Mouse (Mus musculus): ENCODE results near the gene Ndst2. TPM values are rescaled to one million over a fixed set of nuclear protein-coding genes. Genes with fewer than 3 reads are reported as not detected.

Ndst2 gene
- polyA plus RNA-seq, 1 experiment from 2014 or later = 32.1 TPM

DNA sequence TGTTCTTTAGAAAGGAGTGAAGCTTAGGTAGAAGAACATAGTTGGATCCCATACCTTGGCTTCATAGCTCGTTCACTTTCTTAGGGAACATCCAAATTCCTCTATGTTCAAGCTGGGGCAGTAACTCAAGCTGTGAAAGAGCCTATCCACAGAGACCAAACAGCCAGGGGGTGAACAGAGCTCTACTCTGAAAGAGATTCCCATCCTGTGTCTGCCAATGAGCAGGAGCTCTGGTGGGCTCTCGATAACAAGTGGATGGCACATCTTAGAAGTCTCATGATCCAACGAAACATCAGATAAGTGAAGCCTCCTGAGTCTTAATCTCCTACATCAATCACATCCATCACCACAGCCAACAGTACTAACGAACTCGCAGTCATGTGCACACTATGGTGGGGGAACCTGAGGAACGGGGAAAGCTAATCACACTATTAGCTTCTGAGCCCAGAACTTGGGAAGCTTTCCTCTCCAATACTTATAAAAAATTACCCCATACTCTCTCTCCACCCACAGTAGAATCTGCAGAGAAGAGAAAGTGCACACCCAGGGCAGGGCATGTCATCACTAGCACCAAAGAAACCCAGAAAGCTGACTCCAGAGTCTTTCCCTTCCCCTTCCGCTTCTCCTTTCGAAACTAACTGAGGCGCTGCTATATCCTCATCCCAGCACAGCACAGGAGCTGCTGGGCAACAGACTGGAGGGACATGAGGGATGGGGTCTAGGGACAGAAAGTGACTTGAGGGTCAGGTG is 3.3 kb downstream of the Ndst2 start:
- Histone ChIP-seq H3K9me3 (ENCODE audit: control insufficient read depth, low read length) (no peaks in the 10 kb centered on the region), H3K4me3 (ENCODE audit: low read length) (no peak overlapping the region), H3K4me1 (ENCODE audit: control insufficient read depth, insufficient read depth, low read length) (0 out of 2 replicates have a peak, but pooled peaks cover 4% of the 10 kb centered on the region), H3K9ac (ENCODE audit: low read depth, low read length) (no peak overlapping the region), H3K27me3 (ENCODE audit: control insufficient read depth, insufficient read depth, low read length) (no peaks in the 10 kb centered on the region), H3K36me3 (ENCODE audit: control insufficient read depth, insufficient read depth, low read length) (peaks cover 41% of the 10 kb centered on the region), H3K4me2 (replicated peaks; ENCODE audit: low read depth, low read length) (no peak overlapping the region), H3K27ac (ENCODE audit: low read depth, low read length) (no peak overlapping the region)
- 86% methylated on average over 9 of the region's 9 CpGs for WGBS
- ATAC-seq (ENCODE audit: low FRiP score, low TSS enrichment) = no peak

DNA sequence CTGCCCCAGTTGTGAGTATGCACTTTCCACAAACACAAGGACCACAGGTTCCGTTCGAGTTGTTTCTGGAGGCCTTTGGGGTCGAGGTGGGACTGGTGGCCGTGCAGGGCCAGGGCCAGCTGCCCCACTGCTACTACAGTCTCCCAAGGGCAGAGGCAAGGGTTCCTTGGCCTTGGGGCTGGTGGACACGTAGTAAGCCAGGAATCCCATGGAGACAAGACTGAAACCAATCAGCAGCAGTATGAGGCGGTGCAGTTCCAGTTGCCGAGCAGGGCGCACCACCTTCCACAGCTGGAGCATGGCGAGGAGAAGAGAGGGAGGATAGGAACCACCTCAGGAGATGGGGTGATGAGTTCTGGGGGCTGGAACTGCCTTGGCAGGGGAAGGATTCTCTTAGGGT is 4.5 kb downstream of the Ndst2 start:
- no peaks in the 10 kb centered on the region for H3K4me1 ChIP-seq (ENCODE audit: control insufficient read depth, insufficient read depth, low read length)

DNA sequence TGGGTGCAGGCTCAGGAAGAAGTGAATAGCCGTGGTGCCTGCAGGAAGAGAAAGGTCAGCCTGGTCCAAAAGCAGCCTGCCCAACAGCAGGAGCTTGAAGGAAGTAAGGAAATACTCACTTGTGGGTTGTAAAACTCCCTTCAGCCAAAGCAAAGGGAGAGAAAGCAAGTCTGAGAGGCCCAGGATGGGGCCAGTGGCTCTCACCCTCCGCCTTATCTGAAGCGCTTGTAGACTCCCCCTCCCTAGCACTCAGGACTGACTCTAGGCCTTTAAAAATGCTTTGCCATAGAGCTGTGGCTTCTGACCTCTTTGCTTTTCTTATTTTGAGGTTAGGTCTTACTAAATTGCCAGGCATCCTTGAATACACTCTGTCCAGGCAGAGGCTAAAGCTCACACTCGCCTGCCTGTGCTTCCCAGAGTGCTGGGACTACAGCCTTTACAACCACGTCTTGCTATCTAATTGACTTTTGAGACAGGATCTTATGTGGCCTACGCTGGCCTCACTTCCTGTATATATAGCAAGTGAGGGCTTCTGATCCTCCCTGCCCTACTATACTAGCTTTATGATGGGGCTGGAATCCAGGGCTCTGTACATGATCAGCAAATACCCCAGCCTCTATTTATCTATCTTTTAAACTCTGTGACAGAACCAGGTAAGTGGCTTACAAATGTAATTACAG is 8.6 kb downstream of the Ndst2 start:
- Histone ChIP-seq H3K9me3 (ENCODE audit: control insufficient read depth, low read length) (no peaks in the 10 kb centered on the region), H3K27ac (ENCODE audit: low read depth, low read length) (no peak overlapping the region), H3K27me3 (ENCODE audit: control insufficient read depth, insufficient read depth, low read length) (no peaks in the 10 kb centered on the region), H3K4me1 (ENCODE audit: control insufficient read depth, insufficient read depth, low read length) (no peaks in the 10 kb centered on the region), H3K4me3 (ENCODE audit: low read length) (no peak overlapping the region), H3K36me3 (ENCODE audit: control insufficient read depth, insufficient read depth, low read length) (peaks cover 87% of the 10 kb centered on the region), H3K9ac (ENCODE audit: low read depth, low read length) (no peak overlapping the region), H3K4me2 (replicated peaks; ENCODE audit: low read depth, low read length) (no peak overlapping the region)
- WGBS = 56% methylated on average over 6 of the region's 6 CpGs
- no peak for ATAC-seq (ENCODE audit: low FRiP score, low TSS enrichment)

More for the DNA sequence above, 4.5 kb downstream of the Ndst2 start:
- Histone ChIP-seq H3K9ac (ENCODE audit: low read depth, low read length) (no peak overlapping the region), H3K36me3 (ENCODE audit: control insufficient read depth, insufficient read depth, low read length) (peaks cover 47% of the 10 kb centered on the region), H3K4me3 (ENCODE audit: low read length) (no peak overlapping the region), H3K4me2 (replicated peaks; ENCODE audit: low read depth, low read length) (no peak overlapping the region), H3K27ac (ENCODE audit: low read depth, low read length) (no peak overlapping the region), H3K9me3 (ENCODE audit: control insufficient read depth, low read length) (no peaks in the 10 kb centered on the region), H3K27me3 (ENCODE audit: control insufficient read depth, insufficient read depth, low read length) (no peaks in the 10 kb centered on the region)
- WGBS = 88% methylated on average over 9 of the region's 9 CpGs
- no peak for ATAC-seq (ENCODE audit: low FRiP score, low TSS enrichment)

DNA sequence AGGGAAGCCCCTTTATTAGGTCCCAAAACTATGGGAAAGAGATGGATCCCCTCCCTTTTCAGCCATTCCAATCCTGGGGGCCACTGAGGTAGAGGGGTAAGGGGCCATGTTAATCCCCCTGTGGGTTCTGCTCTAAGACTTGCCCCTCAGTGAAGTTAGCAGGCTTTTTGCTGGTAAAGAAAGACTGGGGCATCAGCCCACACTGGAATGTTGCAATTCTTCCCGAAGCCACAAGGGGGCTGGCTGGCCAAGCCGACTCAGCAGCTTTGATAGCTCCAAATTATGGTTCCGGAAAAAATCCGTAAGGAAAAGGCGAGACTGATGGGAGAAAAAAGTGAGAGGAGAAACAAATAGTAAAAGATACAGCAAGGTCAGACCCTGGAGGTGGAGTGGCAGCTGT is 10.3 kb downstream of the Ndst2 start:
- Histone ChIP-seq H3K4me2 (replicated peaks; ENCODE audit: low read depth, low read length) (no peak overlapping the region), H3K9me3 (ENCODE audit: control insufficient read depth, low read length) (no peaks in the 10 kb centered on the region), H3K4me3 (ENCODE audit: low read length) (no peak overlapping the region), H3K27ac (ENCODE audit: low read depth, low read length) (no peak overlapping the region), H3K36me3 (ENCODE audit: control insufficient read depth, insufficient read depth, low read length) (peaks cover 89% of the 10 kb centered on the region), H3K4me1 (ENCODE audit: control insufficient read depth, insufficient read depth, low read length) (no peaks in the 10 kb centered on the region), H3K9ac (ENCODE audit: low read depth, low read length) (no peak overlapping the region), H3K27me3 (ENCODE audit: control insufficient read depth, insufficient read depth, low read length) (no peaks in the 10 kb centered on the region)
- WGBS = 27% methylated on average over 5 of the region's 5 CpGs
- peak; percentile 44; the same call in 1 of the 2 replicates for ATAC-seq (ENCODE audit: low FRiP score, low TSS enrichment)

DNA sequence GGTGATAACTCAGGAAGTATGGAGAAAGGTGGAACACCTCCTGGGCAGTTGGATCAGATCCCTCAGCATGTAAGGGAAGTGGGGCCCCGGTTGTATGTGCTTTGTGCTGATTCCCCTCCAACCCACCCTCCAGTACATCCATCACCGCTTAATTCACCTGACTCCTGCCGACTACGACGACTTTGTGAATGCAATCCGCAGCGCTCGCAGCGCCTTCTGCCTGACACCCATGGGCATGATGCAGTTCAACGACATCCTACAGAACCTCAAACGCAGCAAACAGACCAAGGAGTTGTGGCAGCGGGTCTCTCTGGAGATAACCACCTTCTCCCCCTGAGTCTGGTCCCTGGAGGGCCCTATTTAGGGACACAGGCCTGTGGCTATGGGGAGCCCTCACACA is 11.4 kb downstream of the Ndst2 start:
- no peak overlapping the region for H3K4me3 ChIP-seq (ENCODE audit: low read length)
- no peaks in the 10 kb centered on the region for H3K27me3 ChIP-seq (ENCODE audit: control insufficient read depth, insufficient read depth, low read length)
- ATAC-seq (ENCODE audit: low FRiP score, low TSS enrichment) = no peak
- 91% methylated on average over 12 of the region's 12 CpGs for WGBS
- H3K4me1 ChIP-seq (ENCODE audit: control insufficient read depth, insufficient read depth, low read length) = no peaks in the 10 kb centered on the region
- H3K4me2 ChIP-seq (replicated peaks; ENCODE audit: low read depth, low read length) = no peak overlapping the region
- no peak overlapping the region for H3K27ac ChIP-seq (ENCODE audit: low read depth, low read length)
- H3K9ac ChIP-seq (ENCODE audit: low read depth, low read length) = no peak overlapping the region
- peaks cover 89% of the 10 kb centered on the region for H3K36me3 ChIP-seq (ENCODE audit: control insufficient read depth, insufficient read depth, low read length)
- no peaks in the 10 kb centered on the region for H3K9me3 ChIP-seq (ENCODE audit: control insufficient read depth, low read length)

DNA sequence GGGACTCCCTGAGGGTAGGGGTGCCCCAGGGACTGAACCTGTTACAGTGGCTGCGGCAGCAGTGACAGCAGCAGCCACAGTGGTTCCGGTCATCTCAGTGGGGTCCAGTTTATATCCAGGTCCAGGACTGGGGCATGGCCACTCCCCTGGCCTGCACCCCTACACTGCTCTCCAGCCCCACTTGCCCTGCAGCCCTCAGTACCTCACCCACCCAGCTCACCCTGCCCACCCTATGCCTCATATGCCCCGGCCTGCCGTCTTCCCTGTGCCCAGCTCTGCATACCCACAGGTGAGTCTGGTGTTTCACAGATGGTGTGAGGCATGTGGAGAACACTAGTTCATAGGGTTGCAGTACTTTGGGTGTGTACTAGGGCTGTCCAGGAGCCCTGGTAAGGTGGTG is 13.0 kb downstream of the Ndst2 start:
- Histone ChIP-seq H3K36me3 (ENCODE audit: control insufficient read depth, insufficient read depth, low read length) (peaks cover 92% of the 10 kb centered on the region), H3K9ac (ENCODE audit: low read depth, low read length) (no peak overlapping the region), H3K4me1 (ENCODE audit: control insufficient read depth, insufficient read depth, low read length) (no peaks in the 10 kb centered on the region), H3K9me3 (ENCODE audit: control insufficient read depth, low read length) (no peaks in the 10 kb centered on the region), H3K27me3 (ENCODE audit: control insufficient read depth, insufficient read depth, low read length) (no peaks in the 10 kb centered on the region), H3K4me2 (replicated peaks; ENCODE audit: low read depth, low read length) (no peak overlapping the region), H3K27ac (ENCODE audit: low read depth, low read length) (no peak overlapping the region), H3K4me3 (ENCODE audit: low read length) (no peak overlapping the region)
- no peak for ATAC-seq (ENCODE audit: low FRiP score, low TSS enrichment)
- 92% methylated on average over 4 of the region's 4 CpGs for WGBS

DNA sequence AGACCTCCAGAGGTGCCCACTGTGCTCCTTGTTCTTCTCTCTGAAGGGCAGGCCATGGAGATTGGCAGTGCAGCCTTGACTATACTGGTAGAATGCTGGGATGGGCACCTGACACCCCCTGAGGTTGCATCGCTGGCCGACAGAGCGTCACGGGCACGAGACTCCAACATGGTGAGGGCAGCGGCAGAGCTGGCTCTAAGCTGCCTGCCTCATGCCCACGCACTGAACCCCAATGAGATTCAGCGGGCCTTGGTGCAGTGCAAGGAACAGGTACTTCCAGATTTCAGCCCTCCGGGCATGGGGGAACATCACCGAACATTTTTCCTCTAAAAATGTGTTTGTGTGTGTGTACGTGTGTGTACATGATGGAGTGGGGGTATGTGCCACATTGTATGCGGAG is 14.6 kb downstream of the Ndst2 start:
- H3K4me3 ChIP-seq (ENCODE audit: low read length) = no peak overlapping the region
- 93% methylated on average over 12 of the region's 12 CpGs for WGBS
- H3K9ac ChIP-seq (ENCODE audit: low read depth, low read length) = no peak overlapping the region
- no peak overlapping the region for H3K27ac ChIP-seq (ENCODE audit: low read depth, low read length)
- H3K36me3 ChIP-seq (ENCODE audit: control insufficient read depth, insufficient read depth, low read length) = peaks cover 94% of the 10 kb centered on the region
- no peaks in the 10 kb centered on the region for H3K27me3 ChIP-seq (ENCODE audit: control insufficient read depth, insufficient read depth, low read length)
- H3K4me1 ChIP-seq (ENCODE audit: control insufficient read depth, insufficient read depth, low read length) = no peaks in the 10 kb centered on the region
- no peak for ATAC-seq (ENCODE audit: low FRiP score, low TSS enrichment)
- no peaks in the 10 kb centered on the region for H3K9me3 ChIP-seq (ENCODE audit: control insufficient read depth, low read length)
- H3K4me2 ChIP-seq (replicated peaks; ENCODE audit: low read depth, low read length) = no peak overlapping the region

DNA sequence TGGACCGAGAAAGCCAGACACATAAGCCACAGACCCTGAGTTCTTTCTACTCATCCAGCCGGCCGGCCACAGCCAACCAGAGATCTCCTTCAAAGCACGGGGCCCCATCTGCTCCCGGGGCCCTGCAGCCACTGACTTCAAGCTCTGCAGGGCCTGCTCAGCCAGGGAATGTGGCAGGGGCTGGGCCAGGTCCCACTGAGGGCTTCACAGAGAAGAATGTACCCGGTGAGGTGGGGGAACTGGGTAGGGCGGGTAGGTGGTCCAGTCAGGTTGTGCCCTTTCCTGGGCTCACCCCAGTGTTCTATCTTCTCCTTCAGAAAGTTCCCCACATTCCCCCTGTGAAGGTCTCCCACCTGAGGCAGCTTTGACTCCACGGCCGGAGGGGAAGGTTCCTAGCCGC is 15.9 kb downstream of the Ndst2 start:
- peaks cover 94% of the 10 kb centered on the region for H3K36me3 ChIP-seq (ENCODE audit: control insufficient read depth, insufficient read depth, low read length)
- no peaks in the 10 kb centered on the region for H3K27me3 ChIP-seq (ENCODE audit: control insufficient read depth, insufficient read depth, low read length)
- no peak overlapping the region for H3K27ac ChIP-seq (ENCODE audit: low read depth, low read length)
- ATAC-seq (ENCODE audit: low FRiP score, low TSS enrichment) = no peak
- no peak overlapping the region for H3K9ac ChIP-seq (ENCODE audit: low read depth, low read length)
- 88% methylated on average over 10 of the region's 10 CpGs for WGBS
- no peak overlapping the region for H3K4me2 ChIP-seq (replicated peaks; ENCODE audit: low read depth, low read length)
- no peak overlapping the region for H3K4me3 ChIP-seq (ENCODE audit: low read length)
- no peaks in the 10 kb centered on the region for H3K9me3 ChIP-seq (ENCODE audit: control insufficient read depth, low read length)
- H3K4me1 ChIP-seq (ENCODE audit: control insufficient read depth, insufficient read depth, low read length) = no peaks in the 10 kb centered on the region

DNA sequence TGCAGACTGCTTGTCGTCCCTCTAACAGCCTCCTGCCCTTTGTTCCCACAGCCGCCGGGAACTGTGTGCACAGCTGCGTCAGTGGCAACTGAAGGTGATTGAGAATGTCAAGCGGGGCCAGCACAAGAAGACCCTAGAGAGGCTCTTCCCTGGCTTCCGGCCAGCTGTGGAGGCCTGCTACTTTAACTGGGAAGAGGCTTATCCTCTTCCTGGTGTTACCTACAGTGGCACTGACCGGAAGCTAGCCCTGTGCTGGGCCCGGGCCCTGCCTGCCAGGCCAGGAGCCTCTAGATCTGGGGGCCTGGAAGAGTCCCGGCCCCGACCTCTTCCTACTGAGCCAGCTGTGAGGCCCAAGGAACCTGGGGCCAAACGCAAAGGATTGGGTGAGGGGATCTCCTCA is 20.5 kb downstream of the Ndst2 start:
- Histone ChIP-seq H3K4me1 (ENCODE audit: control insufficient read depth, insufficient read depth, low read length) (peaks cover 9% of the 10 kb centered on the region), H3K27ac (ENCODE audit: low read depth, low read length) (no peak overlapping the region), H3K36me3 (ENCODE audit: control insufficient read depth, insufficient read depth, low read length) (peaks cover 84% of the 10 kb centered on the region), H3K9ac (ENCODE audit: low read depth, low read length) (no peak overlapping the region), H3K27me3 (ENCODE audit: control insufficient read depth, insufficient read depth, low read length) (no peaks in the 10 kb centered on the region), H3K9me3 (ENCODE audit: control insufficient read depth, low read length) (no peaks in the 10 kb centered on the region), H3K4me3 (ENCODE audit: low read length) (no peak overlapping the region), H3K4me2 (replicated peaks; ENCODE audit: low read depth, low read length) (no peak overlapping the region)
- ATAC-seq (ENCODE audit: low FRiP score, low TSS enrichment) = no peak
- 86% methylated on average over 11 of the region's 11 CpGs for WGBS
